Mouse (Mus musculus): Measurements from ENCODE around the gene Fam20a.

The Fam20a gene

GRCm38 (mm10) chr11:109721781-109722446, at the start of gene Fam20a:
TSS of gene Fam20a (minus strand) at chr11:109722279.
- no peak for DNase-seq (ENCODE audit: low spot score)

GRCm38 (mm10) chr11:109771381-109771780, 49.3 kb upstream of the Fam20a start:
- DNase-seq (ENCODE audit: low spot score), result no peak

- DNase-seq (ENCODE audit: low spot score), result no peak
Observed at GRCm38 (mm10) chr11:109770185-109770584, 48.1 kb upstream of the Fam20a start.

- no peak for DNase-seq (ENCODE audit: low spot score)
Observed at GRCm38 (mm10) chr11:109769091-109769490, 47.0 kb upstream of the Fam20a start.

- no peak for DNase-seq (ENCODE audit: low spot score)
Observed at GRCm38 (mm10) chr11:109760063-109760462, 38.0 kb upstream of the Fam20a start.

- DNase-seq (ENCODE audit: low spot score), result no peak
Observed at GRCm38 (mm10) chr11:109758616-109759215, 36.6 kb upstream of the Fam20a start.

GRCm38 (mm10) chr11:109754105-109754602, 32.1 kb upstream of the Fam20a start:
- no peak for DNase-seq (ENCODE audit: low spot score)

GRCm38 (mm10) chr11:109751636-109752603, 29.8 kb upstream of the Fam20a start:
- DNase-seq (ENCODE audit: low spot score), result no peak

- DNase-seq (ENCODE audit: low spot score), result no peak
Observed at GRCm38 (mm10) chr11:109745210-109745609, 23.1 kb upstream of the Fam20a start.

GRCm38 (mm10) chr11:109737967-109738366, 15.9 kb upstream of the Fam20a start:
- no peak for DNase-seq (ENCODE audit: low spot score)

- no peak for DNase-seq (ENCODE audit: low spot score)
Observed at GRCm38 (mm10) chr11:109736406-109736805, 14.3 kb upstream of the Fam20a start.

- no peak for DNase-seq (ENCODE audit: low spot score)
Observed at GRCm38 (mm10) chr11:109734341-109734740, 12.3 kb upstream of the Fam20a start.

- no peak for DNase-seq (ENCODE audit: low spot score)
Observed at GRCm38 (mm10) chr11:109732726-109733438, 10.8 kb upstream of the Fam20a start.

GRCm38 (mm10) chr11:109728371-109728770, 6.3 kb upstream of the Fam20a start:
- no peak for DNase-seq (ENCODE audit: low spot score)

GRCm38 (mm10) chr11:109722711-109723110, 632 bp upstream of the Fam20a start:
- no peak for DNase-seq (ENCODE audit: low spot score)

- DNase-seq (ENCODE audit: low spot score), result no peak
Observed at GRCm38 (mm10) chr11:109721320-109721780, 729 bp downstream of the Fam20a start.

GRCm38 (mm10) chr11:109720809-109721319, 1.2 kb downstream of the Fam20a start:
- DNase-seq (ENCODE audit: low spot score), result no peak

- no peak for DNase-seq (ENCODE audit: low spot score)
Observed at GRCm38 (mm10) chr11:109719399-109719798, 2.7 kb downstream of the Fam20a start.

GRCm38 (mm10) chr11:109717966-109718895, 3.8 kb downstream of the Fam20a start:
- DNase-seq (ENCODE audit: low spot score), result no peak

- no peak for DNase-seq (ENCODE audit: low spot score)
Observed at GRCm38 (mm10) chr11:109717448-109717847, 4.6 kb downstream of the Fam20a start.

All from spleen, adult 12 weeks (tissue).